ENCODE assay signal across 28 mouse cellular contexts in the genomic region with DNA sequence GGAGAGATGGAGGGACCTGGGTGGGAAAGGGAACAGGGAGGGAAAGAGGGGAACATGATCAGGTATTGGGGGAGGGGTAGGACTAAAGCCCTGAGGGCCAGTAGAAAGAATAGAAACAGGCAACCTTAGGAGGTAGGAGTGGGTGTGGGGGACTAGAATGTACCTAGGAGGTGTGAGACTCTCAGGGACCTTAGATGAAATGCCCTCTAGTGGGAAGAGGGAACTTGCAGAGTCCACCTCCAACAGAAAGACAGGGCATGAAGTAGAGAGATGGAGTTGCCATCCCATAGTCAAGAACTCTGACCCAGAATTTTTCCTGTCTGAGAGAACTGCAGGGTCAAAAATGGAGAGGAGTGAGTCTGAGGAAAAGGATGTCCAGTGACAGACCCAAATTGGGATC. TPM values are rescaled to one million over a fixed set of nuclear protein-coding genes. Genes with fewer than 3 reads are reported as not detected.
A peak's percentile ranks its signal among the peaks of the same experiment; 100 is the strongest.
DNase-seq lines count a peak whose midpoint lies in the region; ATAC-seq and TF ChIP-seq lines count a peak whose summit lies in the region.
"Had no signal": no experiment of that assay in that cellular context is flagged by ENCODE, and none has a peak within 500 bp of the region (broad histone marks: within the 10 kb centered on the region; RNA-seq: fewer than 3 reads in every experiment).

No protein-coding gene starts in this region.

- peak; percentile 29; the same call in 1 of the 2 replicates for TF ChIP-seq CTCF in intestine, postnatal 0 days (IDR thresholded peaks at IDR 0.05; ENCODE audit: low read depth)
- peak in 1 of 2 experiments; percentile 61; a peak in 2 of 4 replicates for TF ChIP-seq CTCF in CH12.LX (conservative IDR thresholded peaks at IDR 0.05 in 1 of 2, IDR thresholded peaks at IDR 0.05 in 1 of 2; ENCODE audit: low read depth in 2 of 2, low read length in 2 of 2)
- TF ChIP-seq CTCF in MEL (IDR thresholded peaks at IDR 0.05 in 2 of 3, conservative IDR thresholded peaks at IDR 0.05 in 1 of 3; ENCODE audit: control insufficient read depth in 1 of 3, insufficient read depth in 1 of 3, low read depth in 2 of 3, low read length in 3 of 3, poor library complexity in 1 of 3, severe bottlenecking in 1 of 3), result no peak

- H3K79me2 ChIP-seq in CH12.LX (replicated peaks; ENCODE audit: control insufficient read depth, extremely low read depth, insufficient read depth, poor library complexity, severe bottlenecking) (no peaks in the 10 kb centered on the region), MEL (ENCODE audit: control insufficient read depth, insufficient read depth, low read length, poor library complexity) (no peaks in the 10 kb centered on the region)

- dilution Hi-C loops in CH12.LX (cut with MboI; ENCODE audit: extremely low pct_ligation_motif_present, extremely low pct_unique_long_range_greater_than_20kb, low sequenced_read_pairs), result no loop called here

- TF ChIP-seq RAD21 in CH12.LX (IDR thresholded peaks at IDR 0.05; ENCODE audit: low read depth, low read length), result peak; percentile 29
- TF ChIP-seq RAD21 in MEL (IDR thresholded peaks at IDR 0.05; ENCODE audit: low read depth, low read length), result no peak; the same call in 1 of the 2 replicates

- no peaks in the 10 kb centered on the region for H3K4me1 ChIP-seq in intestine, postnatal 0 days (replicated peaks; ENCODE audit: control insufficient read depth, insufficient read depth, low read length)
- no peaks in the 10 kb centered on the region for H3K4me1 ChIP-seq in intestine, embryonic 16.5 days (ENCODE audit: control insufficient read depth, insufficient read depth, low read length)
- no peaks in the 10 kb centered on the region for H3K4me1 ChIP-seq in CH12.LX (ENCODE audit: control insufficient read depth in 1 of 2, insufficient read depth in 2 of 2)
- no peaks in the 10 kb centered on the region for H3K4me1 ChIP-seq in MEL (ENCODE audit: control insufficient read depth in 1 of 2, insufficient read depth in 2 of 2, low read length in 2 of 2)
- peaks cover 5% of the 10 kb centered on the region; the same call in 1 of the 2 replicates for H3K4me1 ChIP-seq in forebrain, embryonic 11.5 days (replicated peaks; ENCODE audit: control insufficient read depth, insufficient read depth, low read length)
- H3K4me1 ChIP-seq: heart, embryonic 15.5 days; intestine, embryonic 15.5 days had no signal

- no peaks in the 10 kb centered on the region for H3K36me3 ChIP-seq in intestine, postnatal 0 days (ENCODE audit: control insufficient read depth, insufficient read depth)
- no peaks in the 10 kb centered on the region for H3K36me3 ChIP-seq in intestine, embryonic 16.5 days (ENCODE audit: control insufficient read depth, insufficient read depth, low read length)
- no peaks in the 10 kb centered on the region for H3K36me3 ChIP-seq in CH12.LX (replicated peaks in 1 of 2; ENCODE audit: control insufficient read depth in 1 of 2, insufficient read depth in 1 of 2, low read length in 1 of 2)
- no peaks in the 10 kb centered on the region; a peak in 1 of 4 replicates for H3K36me3 ChIP-seq in MEL (ENCODE audit: control insufficient read depth in 1 of 2, insufficient read depth in 2 of 2, low read length in 2 of 2)
- no peaks in the 10 kb centered on the region for H3K36me3 ChIP-seq in forebrain, embryonic 11.5 days (ENCODE audit: control insufficient read depth, insufficient read depth, low read length)
- H3K36me3 ChIP-seq: embryonic facial prominence, embryonic 10.5 days; embryonic facial prominence, embryonic 13.5 days; heart, embryonic 12.5 days; heart, embryonic 15.5 days; hindbrain, embryonic 15.5 days; intestine, embryonic 15.5 days had no signal

- DNase-seq in CH12.LX (ENCODE audit: extremely low read depth) (no peak), MEL (ENCODE audit: low read depth, low spot score) (no peak)
- DNase-seq in forebrain, embryonic 11.5 days (ENCODE audit: low spot score), result no peak
- DNase-seq: adrenal gland, adult 2 months; adrenal gland, postnatal 14 days; cerebellum, adult 11 months; cerebellum, adult 8-10 months; cerebellum, postnatal 10 days; cerebellum, postnatal 36 days; embryo, embryonic 11 days; gastrocnemius, postnatal 10 days; gastrocnemius, postnatal 36 days; heart, adult 18-20 months; heart, postnatal 14 days; heart, postnatal 4 days had no signal

- H3K27ac ChIP-seq in intestine, postnatal 0 days (ENCODE audit: low read depth, low read length), result no peak overlapping the region
- H3K27ac ChIP-seq in intestine, embryonic 16.5 days (ENCODE audit: low read length), result no peak overlapping the region
- H3K27ac ChIP-seq in CH12.LX (ENCODE audit: insufficient read depth, low read depth) (no peak overlapping the region), MEL (ENCODE audit: control insufficient read depth, low read depth, low read length) (no peak overlapping the region)
- no peak overlapping the region for H3K27ac ChIP-seq in forebrain, embryonic 11.5 days (ENCODE audit: low read depth, low read length)
- H3K27ac ChIP-seq: embryonic facial prominence, embryonic 10.5 days; embryonic facial prominence, embryonic 13.5 days; forebrain, embryonic 13.5 days; heart, embryonic 15.5 days; hindbrain, embryonic 15.5 days; intestine, embryonic 15.5 days had no signal

- no peak for TF ChIP-seq POLR2A in CH12.LX (IDR thresholded peaks at IDR 0.05; ENCODE audit: low read depth, low read length)
- no peak for TF ChIP-seq POLR2A in MEL (IDR thresholded peaks at IDR 0.05; ENCODE audit: control insufficient read depth in 1 of 2, insufficient read depth in 1 of 2, low read depth in 1 of 2, low read length in 2 of 2, poor library complexity in 1 of 2)

- ATAC-seq in intestine, postnatal 0 days, result no peak
- no peak for ATAC-seq in intestine, embryonic 16.5 days
- ATAC-seq in granulocyte monocyte progenitor cell, adult 5-6 weeks (replicated peaks; ENCODE audit: poor library complexity, severe bottlenecking), result no peak
- ATAC-seq in forebrain, embryonic 11.5 days (replicated peaks; ENCODE audit: low FRiP score), result no peak
- ATAC-seq: CD4-positive, CD25-positive, alpha-beta regulatory T cell, adult 4 months; forebrain, embryonic 16.5 days; intestine, embryonic 15.5 days had no signal

- TF ChIP-seq EP300 in CH12.LX (IDR thresholded peaks at IDR 0.05; ENCODE audit: low read length), result no peak
- TF ChIP-seq EP300 in MEL (IDR thresholded peaks at IDR 0.05; ENCODE audit: low read depth in 1 of 2, low read length in 2 of 2), result no peak

- H3K27me3 ChIP-seq in intestine, postnatal 0 days (replicated peaks; ENCODE audit: control insufficient read depth, insufficient read depth, low read length), result no peaks in the 10 kb centered on the region
- no peaks in the 10 kb centered on the region for H3K27me3 ChIP-seq in intestine, embryonic 16.5 days (replicated peaks; ENCODE audit: control insufficient read depth, insufficient read depth, low read length)
- H3K27me3 ChIP-seq in CH12.LX (replicated peaks) (no peaks in the 10 kb centered on the region), MEL (ENCODE audit: control insufficient read depth in 1 of 2, insufficient read depth in 2 of 2, low read length in 2 of 2) (no peaks in the 10 kb centered on the region)
- no peaks in the 10 kb centered on the region for H3K27me3 ChIP-seq in forebrain, embryonic 11.5 days (ENCODE audit: control insufficient read depth, insufficient read depth, low read length)
- H3K27me3 ChIP-seq: embryonic facial prominence, embryonic 13.5 days; forebrain, embryonic 13.5 days; heart, embryonic 12.5 days; heart, embryonic 15.5 days; hindbrain, embryonic 15.5 days; intestine, embryonic 15.5 days had no signal

- no peaks in the 10 kb centered on the region for H3K9me3 ChIP-seq in intestine, postnatal 0 days (ENCODE audit: control insufficient read depth)
- H3K9me3 ChIP-seq in intestine, embryonic 16.5 days (ENCODE audit: control insufficient read depth, low read length), result no peaks in the 10 kb centered on the region
- H3K9me3 ChIP-seq in CH12.LX (replicated peaks; ENCODE audit: low read length) (no peaks in the 10 kb centered on the region), MEL (replicated peaks; ENCODE audit: insufficient read depth, low read length) (no peaks in the 10 kb centered on the region)
- no peaks in the 10 kb centered on the region for H3K9me3 ChIP-seq in forebrain, embryonic 11.5 days (ENCODE audit: control insufficient read depth, low read length)
- H3K9me3 ChIP-seq: embryonic facial prominence, embryonic 10.5 days; embryonic facial prominence, embryonic 13.5 days; forebrain, embryonic 13.5 days; heart, embryonic 12.5 days; heart, embryonic 15.5 days; hindbrain, embryonic 15.5 days; intestine, embryonic 15.5 days had no signal

- H3K4me2 ChIP-seq in intestine, postnatal 0 days (replicated peaks; ENCODE audit: low read depth), result no peak overlapping the region
- H3K4me2 ChIP-seq in intestine, embryonic 16.5 days (ENCODE audit: low read depth, low read length), result no peak overlapping the region
- H3K4me2 ChIP-seq in CH12.LX (ENCODE audit: insufficient read depth, low read depth, poor library complexity, severe bottlenecking), result no peak overlapping the region
- H3K4me2 ChIP-seq in forebrain, embryonic 11.5 days (ENCODE audit: low read depth, low read length, severe bottlenecking), result no peak overlapping the region
- H3K4me2 ChIP-seq: embryonic facial prominence, embryonic 13.5 days; forebrain, embryonic 13.5 days; heart, embryonic 12.5 days; heart, embryonic 15.5 days; hindbrain, embryonic 15.5 days; intestine, embryonic 15.5 days had no signal

- in situ Hi-C loops in CH12.LX (cut with MboI; ENCODE audit: low pct_ligation_motif_present, low pct_unique_long_range_greater_than_20kb, low sequenced_read_pairs), result no loop called here

- H3K4me3 ChIP-seq in intestine, postnatal 0 days (ENCODE audit: low read depth, low read length), result no peak overlapping the region
- H3K4me3 ChIP-seq in intestine, embryonic 16.5 days (ENCODE audit: low read length), result no peak overlapping the region
- no peak overlapping the region for H3K4me3 ChIP-seq in CH12.LX (replicated peaks in 1 of 3; ENCODE audit: low read depth in 2 of 3, low read length in 2 of 3, poor library complexity in 1 of 3)
- H3K4me3 ChIP-seq in MEL (ENCODE audit: control insufficient read depth in 1 of 2, insufficient read depth in 1 of 2, low read depth in 2 of 2, low read length in 2 of 2), result no peak overlapping the region
- H3K4me3 ChIP-seq in forebrain, embryonic 11.5 days (ENCODE audit: low read depth, low read length), result no peak overlapping the region
- H3K4me3 ChIP-seq: embryonic facial prominence, embryonic 10.5 days; embryonic facial prominence, embryonic 13.5 days; erythroblast, embryonic 14.5 days; forebrain, embryonic 13.5 days; heart, embryonic 12.5 days; heart, embryonic 15.5 days; hindbrain, embryonic 15.5 days; intestine, embryonic 15.5 days had no signal

- H3K9ac ChIP-seq in intestine, postnatal 0 days (ENCODE audit: low read depth, low read length), result no peak overlapping the region
- H3K9ac ChIP-seq in intestine, embryonic 16.5 days (ENCODE audit: low read depth, low read length), result no peak overlapping the region
- H3K9ac ChIP-seq in CH12.LX (ENCODE audit: insufficient read depth, low read depth), result no peak overlapping the region
- no peak overlapping the region for H3K9ac ChIP-seq in MEL (ENCODE audit: control insufficient read depth, low read depth, low read length, poor library complexity, severe bottlenecking)
- no peak overlapping the region for H3K9ac ChIP-seq in forebrain, embryonic 11.5 days (ENCODE audit: low read length)
- H3K9ac ChIP-seq: embryonic facial prominence, embryonic 13.5 days; forebrain, embryonic 13.5 days; heart, embryonic 12.5 days; heart, embryonic 15.5 days; hindbrain, embryonic 15.5 days; intestine, embryonic 15.5 days had no signal

RNA-seq across cellular contexts. Expression of a gene that starts 43.4 kb away (rescaled TPM):
- 1.3 and 1.6 TPM in 2 replicates for polyA plus RNA-seq in intestine, postnatal 0 days (2015; fragmentation: Nextera tagmentation; extraction: Ambion mirVana)
- 2.3 and 2.4 TPM in 2 replicates for polyA plus RNA-seq in intestine, embryonic 16.5 days (2015; fragmentation: Nextera tagmentation; extraction: Ambion mirVana)
- total RNA-seq in CH12.LX (2012; rRNA removed) (not detected in 2 replicates), CH12.LX (2014; rRNA removed) (0.05 and 0.12 TPM in 2 replicates), MEL (2012; rRNA removed) (not detected in 2 replicates)
- polyA plus RNA-seq in CH12.LX (2012; ENCODE audit: insufficient read length, low read depth) (0.19 TPM in 1 of 2 replicates, not detected in the other), MEL (2012; ENCODE audit: insufficient read depth in 1 of 2, insufficient read length in 2 of 2, low read depth in 1 of 2, low replicate concordance in 2 of 2, missing spikeins in 1 of 2) (not detected)
- not detected in 2 replicates for total RNA-seq in granulocyte monocyte progenitor cell, adult 5-6 weeks (2014; fragmentation: Nextera tagmentation)
- not detected in 2 replicates for total RNA-seq in granulocyte monocyte progenitor cell, adult 5-6 weeks (2017)
- polyA plus RNA-seq in forebrain, embryonic 11.5 days (2014; fragmentation: Nextera tagmentation; extraction: Ambion mirVana), result 24.8 and 26.4 TPM in 2 replicates
- polyA plus RNA-seq: CD4-positive, CD25-positive, alpha-beta regulatory T cell, adult 4 months had no signal
